Mouse (Mus musculus): ENCODE results near the gene Pdzk1ip1. TPM values are rescaled to one million over a fixed set of nuclear protein-coding genes. Genes with fewer than 3 reads are reported as not detected.
A peak's percentile ranks its signal among the peaks of the same experiment; 100 is the strongest.

Pdzk1ip1 gene
- total RNA-seq (2014; fragmentation: Nextera tagmentation) (22.0 and 28.7 TPM in 2 replicates), total RNA-seq (2017) (5.9 and 34.2 TPM in 2 replicates)

DNA sequence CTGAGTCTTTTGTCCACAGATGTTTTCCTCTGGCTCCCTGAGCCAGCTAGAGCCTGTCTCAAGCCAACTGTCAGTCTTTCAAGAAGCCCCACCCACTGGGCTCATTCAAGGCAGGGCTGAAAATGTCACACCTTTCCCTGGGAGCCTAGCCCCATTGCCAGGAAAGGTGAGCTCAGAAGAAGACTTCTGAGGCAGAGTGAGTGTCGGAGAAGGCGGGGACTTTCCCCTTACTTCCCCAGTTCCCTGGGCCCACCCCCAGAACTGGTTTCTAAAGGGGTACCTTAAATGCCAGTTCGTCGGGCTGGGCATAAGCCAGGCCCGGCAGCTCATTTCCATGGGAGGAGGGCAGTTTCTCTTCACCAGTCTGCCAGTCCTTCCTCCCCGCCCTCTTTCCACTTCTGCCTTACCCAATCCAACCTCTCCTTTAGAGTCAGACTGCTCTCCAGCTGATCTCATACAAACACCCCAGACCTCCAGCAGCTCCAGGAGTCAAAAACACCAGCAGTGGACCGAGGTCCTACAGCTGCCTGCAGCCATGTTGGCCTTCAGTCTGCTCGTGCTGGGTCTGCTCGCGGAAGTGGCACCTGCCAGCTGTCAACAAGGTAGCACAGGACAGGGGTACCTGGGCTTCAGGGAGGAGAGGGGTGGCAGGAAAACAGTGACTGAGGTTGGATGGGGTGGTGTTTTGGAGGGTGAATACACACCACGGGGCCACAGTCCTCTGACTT is at the start of gene Pdzk1ip1:
Gene Pdzk1ip1, plus strand, starts transcription at position 98 of the 728 bp plus-strand sequence.
- peak; percentile 82 for ATAC-seq (replicated peaks; ENCODE audit: low FRiP score, low TSS enrichment, poor library complexity, severe bottlenecking)

DNA sequence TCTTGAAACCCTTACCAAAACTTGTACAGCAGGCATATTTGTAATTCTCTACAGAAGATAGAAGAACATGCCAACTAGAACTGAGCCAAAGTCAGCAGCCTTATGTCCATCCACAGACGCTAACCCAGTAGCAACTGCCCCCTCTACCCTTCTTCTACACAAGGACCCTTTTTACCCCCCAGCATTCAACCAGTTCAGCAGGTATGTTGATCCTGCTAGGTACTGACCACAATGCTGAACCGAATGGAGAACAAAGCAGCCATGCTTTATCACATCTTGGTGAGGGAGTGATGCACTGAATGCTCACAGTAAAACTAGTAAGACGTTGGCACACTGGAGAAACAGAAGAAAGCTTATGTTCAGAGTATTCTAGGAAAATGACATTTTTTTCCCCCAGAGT is 42.9 kb upstream of the Pdzk1ip1 start:
- no peak for ATAC-seq (replicated peaks; ENCODE audit: low FRiP score, low TSS enrichment, poor library complexity, severe bottlenecking)

DNA sequence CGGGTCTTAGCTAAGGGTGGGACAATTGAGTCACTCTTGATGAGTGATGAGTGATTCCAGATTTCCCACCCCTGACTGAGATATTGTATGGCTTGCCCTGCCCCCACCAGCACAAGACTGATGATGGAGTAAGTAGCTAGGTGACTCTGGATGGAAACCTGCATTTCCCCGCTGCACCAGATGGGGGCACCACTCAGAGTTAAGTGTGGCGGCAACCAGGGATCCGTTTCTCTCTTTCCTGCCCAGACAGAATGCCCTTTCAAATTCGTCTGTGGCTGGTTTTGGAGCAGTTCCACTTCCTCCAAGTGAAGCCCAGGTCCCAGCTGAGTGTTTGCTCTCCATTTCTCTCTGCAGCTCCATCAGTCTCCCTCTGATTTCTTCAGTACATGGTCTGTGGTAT is 40.8 kb upstream of the Pdzk1ip1 start:
- ATAC-seq (replicated peaks; ENCODE audit: low FRiP score, low TSS enrichment, poor library complexity, severe bottlenecking): peak; percentile 69

DNA sequence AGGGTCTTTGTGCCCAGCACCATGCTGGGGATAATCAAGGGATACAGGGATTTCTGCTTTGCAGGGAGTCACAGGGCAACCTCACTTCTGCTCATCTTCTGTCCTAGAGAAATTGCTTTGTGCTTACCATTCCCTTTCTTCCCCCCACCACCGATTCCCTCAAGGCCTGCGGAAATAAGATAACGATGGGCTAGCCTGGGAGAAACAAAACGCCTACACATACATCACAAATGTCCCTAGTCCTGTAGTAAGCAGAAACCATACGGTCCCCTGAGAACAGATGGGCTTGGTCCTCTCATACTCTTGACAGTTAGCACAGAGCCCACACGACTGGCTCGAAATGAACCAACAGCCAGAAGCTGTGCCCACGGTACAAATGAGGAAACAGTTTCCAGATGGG is 40.3 kb upstream of the Pdzk1ip1 start:
- ATAC-seq (replicated peaks; ENCODE audit: low FRiP score, low TSS enrichment, poor library complexity, severe bottlenecking): peak; percentile 74

DNA sequence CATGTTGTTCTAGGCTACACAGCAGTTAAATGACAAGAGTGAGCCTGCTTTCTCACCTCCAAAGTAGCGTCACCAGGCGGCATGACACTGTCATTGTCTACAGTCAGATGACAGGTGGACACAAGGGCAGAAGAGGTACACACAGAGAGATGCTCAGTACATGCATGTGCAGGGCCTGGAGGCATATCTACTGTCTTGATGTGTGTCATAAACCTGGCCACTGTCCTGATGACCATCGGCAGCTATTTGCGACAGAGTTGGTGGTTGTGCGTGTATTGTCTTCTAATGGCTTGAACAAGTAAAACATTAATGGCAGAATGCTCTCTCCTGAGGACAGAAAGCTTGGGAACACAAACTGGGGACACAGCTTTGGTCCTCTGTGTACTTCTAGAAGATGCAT is 37.3 kb upstream of the Pdzk1ip1 start:
- ATAC-seq (replicated peaks; ENCODE audit: low FRiP score, low TSS enrichment, poor library complexity, severe bottlenecking): no peak

DNA sequence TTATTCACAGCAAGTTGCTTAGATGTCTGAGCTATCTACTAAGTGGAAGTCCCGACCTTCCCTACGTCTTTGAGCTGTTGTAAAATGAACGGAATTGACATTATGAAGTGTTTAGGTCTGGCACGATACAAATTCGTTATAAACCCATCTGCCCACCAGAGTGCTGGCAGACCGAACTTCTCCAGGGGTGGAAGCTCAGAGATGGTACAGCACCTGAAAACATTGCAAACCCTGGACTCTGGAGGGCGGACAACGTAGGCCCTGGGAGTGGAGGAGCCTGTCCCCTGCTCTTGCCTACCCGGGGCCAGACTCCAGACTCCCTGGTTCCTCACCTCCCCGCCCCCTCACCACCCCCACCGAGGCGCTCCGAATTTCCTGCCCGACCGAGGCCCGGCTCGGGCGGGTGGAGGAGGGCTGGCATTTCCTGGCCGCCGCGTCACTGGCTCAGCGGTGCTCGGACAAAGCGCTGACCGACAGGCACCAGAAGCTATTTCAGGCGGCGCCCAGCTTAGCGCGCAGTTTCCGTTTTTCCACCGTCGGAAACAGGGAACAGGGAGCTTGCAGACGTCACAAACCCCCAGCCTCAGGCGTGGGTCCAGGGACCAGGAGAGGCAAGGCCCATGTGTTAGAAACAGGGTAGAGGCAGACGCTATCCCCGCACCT is 36.0 kb upstream of the Pdzk1ip1 start:
- ATAC-seq (replicated peaks; ENCODE audit: low FRiP score, low TSS enrichment, poor library complexity, severe bottlenecking): peak; percentile 9; the same call in 1 of the 2 replicates

DNA sequence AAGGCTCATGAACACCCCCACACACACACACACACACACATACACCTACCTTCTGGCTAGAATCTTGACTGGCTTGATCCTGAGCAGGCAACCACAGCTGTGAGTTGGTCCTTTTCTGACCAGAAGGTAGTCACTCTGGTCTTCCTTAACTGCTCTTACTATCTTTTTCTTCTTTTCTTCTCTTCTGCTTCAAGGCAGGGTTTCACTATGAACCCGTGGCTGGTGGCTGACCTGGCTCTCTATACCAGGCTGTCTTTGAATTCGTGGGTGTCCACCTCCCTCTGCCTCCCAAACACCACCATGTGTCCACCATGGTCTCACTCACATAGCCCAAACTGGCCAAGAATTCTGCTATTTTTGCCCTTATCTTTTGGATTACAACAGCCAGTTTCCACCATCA is 33.5 kb upstream of the Pdzk1ip1 start:
- ATAC-seq (replicated peaks; ENCODE audit: low FRiP score, low TSS enrichment, poor library complexity, severe bottlenecking): no peak

DNA sequence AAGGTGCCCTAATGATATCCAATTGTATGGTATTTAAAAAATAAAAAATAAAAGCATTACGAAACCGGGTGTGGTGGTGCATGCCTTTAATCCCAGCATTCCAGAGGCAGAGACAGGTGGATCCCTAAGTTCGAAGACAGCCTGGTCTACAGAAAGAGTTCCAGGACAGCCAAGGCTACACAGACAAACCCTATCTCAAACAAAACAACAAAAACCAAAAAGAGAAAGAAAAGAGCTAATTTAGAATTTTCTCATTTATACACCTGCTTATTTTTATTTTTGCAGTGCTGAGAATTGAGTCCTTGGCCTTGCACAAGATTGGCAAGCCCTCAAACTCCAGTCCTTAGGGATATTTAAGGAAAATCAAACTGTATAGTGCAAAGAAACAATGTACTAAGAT is 32.8 kb upstream of the Pdzk1ip1 start:
- ATAC-seq (replicated peaks; ENCODE audit: low FRiP score, low TSS enrichment, poor library complexity, severe bottlenecking): no peak

DNA sequence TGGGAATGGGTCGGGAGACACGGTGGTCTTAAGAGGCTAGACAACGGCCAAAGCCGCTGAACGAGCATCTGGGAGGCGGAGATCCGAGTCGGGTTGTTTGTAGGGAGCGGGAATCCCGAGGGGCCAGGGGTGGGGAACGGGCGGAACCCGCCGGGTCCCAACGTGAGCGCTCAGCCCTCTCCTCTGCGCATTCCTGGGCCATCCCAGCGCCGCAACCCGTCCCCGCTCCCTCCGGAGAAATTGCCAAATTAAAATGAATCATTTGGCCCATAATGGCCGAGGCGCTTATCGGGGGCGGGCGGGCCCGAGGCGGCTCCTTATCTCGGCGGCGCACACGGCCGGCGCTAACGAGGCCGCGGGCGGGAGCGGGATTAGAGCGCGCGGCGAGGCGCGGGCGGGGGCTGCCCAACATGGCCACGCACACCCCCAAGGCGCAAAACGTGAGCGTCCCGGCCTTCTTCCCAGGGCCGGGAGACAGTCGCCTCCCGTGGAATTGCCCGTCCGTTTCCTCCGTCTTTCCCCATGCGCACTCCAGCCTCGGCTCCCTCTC is 32.1 kb upstream of the Pdzk1ip1 start, which contains the start of gene Tal1:
Gene Tal1, plus strand, starts transcription at position 56 of the 550 bp plus-strand sequence.
- ATAC-seq (replicated peaks; ENCODE audit: low FRiP score, low TSS enrichment, poor library complexity, severe bottlenecking): peak; percentile 43

DNA sequence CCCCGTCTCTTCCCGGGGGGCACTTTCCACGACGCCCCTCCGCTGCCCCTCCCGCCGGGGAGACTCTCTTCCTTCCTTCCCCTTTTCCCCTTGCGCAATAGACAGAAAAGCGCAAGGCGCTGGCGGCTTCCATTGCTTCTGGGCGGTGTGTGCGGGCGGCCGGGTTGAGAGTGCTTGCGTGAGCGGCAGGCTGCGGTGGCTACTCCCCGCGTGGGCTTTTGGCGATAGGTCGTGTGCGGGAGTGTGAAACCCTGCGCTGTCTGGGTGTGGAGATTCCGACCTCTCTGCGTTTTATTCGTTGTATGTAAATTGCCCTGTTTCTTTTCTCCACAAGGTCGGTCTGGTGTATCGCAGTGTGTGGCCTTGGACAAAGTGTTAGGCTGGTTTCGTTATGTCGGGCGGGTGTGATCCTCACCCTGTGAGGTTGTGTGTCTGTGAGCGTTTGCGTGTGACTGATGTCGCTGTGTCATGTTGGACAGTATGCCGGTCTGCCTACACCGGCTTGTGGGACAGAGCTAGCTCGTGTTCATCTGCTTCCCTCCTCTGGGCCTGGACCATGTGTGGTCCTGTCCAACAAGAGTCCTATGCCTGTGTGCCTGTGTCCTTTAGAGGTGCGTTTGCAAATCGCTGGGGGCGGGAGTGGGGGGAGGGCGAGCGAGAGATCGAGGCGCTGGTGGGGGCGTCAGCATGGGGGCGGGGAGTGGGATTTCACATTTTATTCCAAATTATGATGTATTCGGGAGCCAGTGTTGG is 31.4 kb upstream of the Pdzk1ip1 start:
- peak; percentile 48 for ATAC-seq (replicated peaks; ENCODE audit: low FRiP score, low TSS enrichment, poor library complexity, severe bottlenecking)

DNA sequence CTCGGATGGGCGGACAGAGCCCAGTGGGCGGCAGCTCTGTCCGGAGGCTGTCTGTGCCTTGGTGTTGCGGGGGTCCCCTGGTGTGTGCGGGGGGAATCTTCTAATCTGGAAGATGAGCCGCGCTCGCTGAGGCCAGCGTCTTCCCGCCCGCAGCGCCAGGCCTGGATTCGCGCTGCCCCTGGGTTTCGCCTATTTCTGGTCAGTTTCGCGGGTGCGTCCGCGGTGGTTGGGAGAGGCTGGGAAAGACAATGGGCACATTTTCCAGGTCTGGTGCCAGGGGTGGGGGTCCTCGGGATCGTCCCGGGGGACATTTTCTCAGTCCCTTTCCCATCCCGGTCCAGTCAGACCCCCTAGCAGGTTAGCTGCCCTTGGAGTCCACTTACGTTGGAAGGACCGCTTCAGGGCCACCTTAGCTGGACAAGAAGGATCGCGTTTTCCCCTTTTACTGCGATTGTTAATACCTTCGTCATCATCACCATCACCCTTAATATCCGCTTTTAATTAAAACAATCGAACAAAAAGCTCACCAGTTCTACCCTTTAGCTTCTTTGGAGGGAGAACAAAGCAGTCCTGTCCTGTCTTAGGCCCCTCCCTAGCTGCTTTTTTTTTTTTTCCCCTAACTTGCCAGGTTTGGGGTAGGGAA is 30.7 kb upstream of the Pdzk1ip1 start:
- peak; percentile 11; the same call in 1 of the 2 replicates for ATAC-seq (replicated peaks; ENCODE audit: low FRiP score, low TSS enrichment, poor library complexity, severe bottlenecking)

DNA sequence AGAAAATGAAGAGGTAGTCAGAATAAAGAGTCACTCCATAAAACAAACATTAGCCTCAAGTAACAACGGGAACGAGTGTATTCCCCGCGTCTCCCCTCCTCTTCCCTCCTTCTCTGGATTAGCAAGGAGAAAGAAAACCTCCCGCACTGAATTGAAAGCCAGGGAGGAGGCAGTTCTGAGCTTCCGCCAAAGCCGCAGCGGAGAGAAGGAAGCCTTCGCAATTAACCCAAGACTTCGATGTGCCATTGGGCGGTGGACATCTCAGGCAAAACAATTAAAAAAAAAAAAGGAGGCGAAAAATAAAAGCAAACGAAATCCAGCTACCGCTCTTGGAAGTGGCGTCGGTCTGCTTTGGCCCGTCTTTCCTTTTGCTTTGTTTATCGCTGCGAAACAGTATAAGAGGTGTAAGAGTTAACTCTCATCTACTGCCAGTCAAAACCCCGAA is 30.2 kb upstream of the Pdzk1ip1 start:
- no peak for ATAC-seq (replicated peaks; ENCODE audit: low FRiP score, low TSS enrichment, poor library complexity, severe bottlenecking)

DNA sequence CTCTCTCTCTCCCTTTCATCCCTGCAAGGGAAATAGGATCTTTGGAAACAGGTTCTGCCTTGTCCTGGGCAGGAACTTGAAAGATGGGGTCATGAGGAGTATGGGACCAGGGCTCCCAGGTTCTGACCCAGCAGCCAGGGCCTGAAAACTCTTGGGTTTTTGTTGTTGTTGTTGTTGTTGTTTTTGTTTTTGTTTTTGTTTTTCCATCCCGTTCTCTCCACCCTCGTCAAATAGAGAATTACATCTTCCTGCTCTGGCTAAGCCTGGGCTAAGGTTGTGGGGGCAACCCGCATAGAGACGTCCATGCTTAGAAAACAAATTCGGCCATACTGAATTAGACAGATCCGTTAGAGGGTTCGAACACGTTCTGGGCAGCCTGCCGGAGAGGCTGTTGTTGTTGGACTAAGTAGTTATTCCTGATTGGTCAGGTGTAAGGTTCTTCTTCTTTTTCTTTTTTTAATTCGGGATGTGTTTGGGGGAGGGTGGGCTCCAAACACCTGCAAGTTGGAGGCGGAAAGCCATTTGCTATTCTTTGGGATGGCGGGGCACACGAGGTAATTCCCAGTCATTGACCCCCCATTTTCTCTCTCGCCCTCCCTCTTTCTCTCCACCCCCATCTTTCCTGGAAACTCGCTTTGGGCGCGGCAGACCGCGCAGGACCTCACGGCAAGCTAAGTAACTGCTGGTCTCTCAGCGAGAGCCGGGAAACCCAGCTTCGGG is 29.5 kb upstream of the Pdzk1ip1 start:
- ATAC-seq (replicated peaks; ENCODE audit: low FRiP score, low TSS enrichment, poor library complexity, severe bottlenecking): no peak

DNA sequence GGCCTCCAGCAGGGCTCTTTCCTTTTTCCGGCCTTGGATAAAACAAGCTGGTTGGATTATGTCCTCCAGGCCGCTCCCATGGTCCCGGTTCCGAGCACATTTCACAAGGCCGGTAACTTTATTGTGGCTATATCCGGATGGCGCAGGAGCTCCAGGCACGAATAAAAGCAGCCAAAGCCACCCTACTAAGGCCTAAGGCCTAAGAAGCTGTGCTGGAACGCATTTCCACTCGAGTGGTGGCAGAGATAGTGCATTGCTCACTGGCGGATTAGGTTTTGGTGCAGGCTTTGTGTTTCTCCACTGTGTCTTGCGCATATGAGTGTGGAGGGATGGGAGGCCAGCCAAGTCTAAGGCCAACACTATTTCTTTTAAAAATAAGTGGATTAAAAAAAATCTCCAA is 28.6 kb upstream of the Pdzk1ip1 start:
- 0 out of 2 replicates have a peak, but pooled peaks have one; percentile 11 for ATAC-seq (replicated peaks; ENCODE audit: low FRiP score, low TSS enrichment, poor library complexity, severe bottlenecking)

DNA sequence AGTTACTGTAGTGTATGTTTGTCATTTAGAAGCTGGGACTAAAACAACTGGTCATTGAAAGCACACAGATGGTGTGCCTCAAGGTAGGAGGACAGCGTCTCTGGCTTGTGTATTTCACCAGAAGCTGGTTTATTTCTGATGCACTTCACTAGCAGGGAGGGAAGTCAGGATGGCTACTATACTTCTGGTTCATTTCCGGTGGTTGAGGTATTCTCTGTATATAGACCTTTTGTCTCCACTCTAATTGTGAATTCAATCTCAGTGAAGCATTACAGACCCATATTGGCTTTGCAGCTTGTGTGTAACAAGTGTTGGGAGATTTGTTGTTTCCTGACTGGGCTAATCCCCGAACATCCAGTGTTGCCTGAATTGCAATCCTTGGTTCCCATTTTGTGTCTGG is 27.8 kb upstream of the Pdzk1ip1 start:
- ATAC-seq (replicated peaks; ENCODE audit: low FRiP score, low TSS enrichment, poor library complexity, severe bottlenecking): no peak

DNA sequence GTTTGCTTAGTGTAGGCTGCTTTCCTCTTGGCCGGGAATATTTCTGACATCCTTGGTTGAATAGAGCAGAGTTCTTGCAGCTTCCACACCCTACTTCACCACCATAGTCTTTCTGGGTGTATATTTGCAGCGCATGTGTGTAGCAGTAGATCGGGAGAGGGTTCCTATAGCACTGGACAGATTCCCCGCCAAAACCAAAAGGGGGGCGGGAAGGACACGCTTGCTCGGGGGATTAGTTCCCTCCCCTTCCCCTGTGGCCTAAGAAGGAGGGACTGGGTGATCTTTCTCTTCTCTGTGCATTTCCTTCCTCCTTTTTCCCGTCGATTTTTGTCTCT is 26.0 kb upstream of the Pdzk1ip1 start:
- ATAC-seq (replicated peaks; ENCODE audit: low FRiP score, low TSS enrichment, poor library complexity, severe bottlenecking): peak; percentile 38

DNA sequence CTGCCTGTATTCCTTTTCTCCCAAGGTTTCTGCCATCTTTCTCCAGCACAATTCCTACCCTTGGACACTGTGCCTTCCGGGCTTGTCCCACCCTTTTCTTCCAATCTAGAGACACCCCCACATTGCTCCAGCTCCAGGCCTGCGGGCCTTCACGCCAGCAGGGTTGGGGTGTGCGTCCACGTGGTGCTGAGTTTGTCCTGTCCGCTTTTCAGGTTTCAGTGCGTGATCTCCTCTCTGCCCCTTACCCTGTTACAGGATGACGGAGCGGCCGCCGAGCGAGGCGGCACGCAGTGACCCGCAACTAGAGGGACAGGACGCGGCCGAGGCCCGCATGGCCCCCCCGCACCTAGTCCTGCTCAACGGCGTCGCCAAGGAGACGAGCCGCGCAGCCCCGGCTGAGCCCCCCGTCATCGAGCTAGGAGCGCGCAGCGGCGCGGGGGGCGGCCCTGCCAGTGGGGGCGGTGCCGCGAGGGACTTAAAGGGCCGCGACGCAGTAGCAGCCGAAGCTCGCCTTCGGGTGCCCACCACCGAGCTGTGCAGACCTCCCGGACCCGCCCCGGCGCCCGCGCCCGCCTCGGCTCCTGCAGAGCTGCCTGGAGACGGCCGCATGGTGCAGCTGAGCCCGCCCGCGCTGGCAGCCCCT is 25.5 kb upstream of the Pdzk1ip1 start:
- ATAC-seq (replicated peaks; ENCODE audit: low FRiP score, low TSS enrichment, poor library complexity, severe bottlenecking): peak; percentile 20

DNA sequence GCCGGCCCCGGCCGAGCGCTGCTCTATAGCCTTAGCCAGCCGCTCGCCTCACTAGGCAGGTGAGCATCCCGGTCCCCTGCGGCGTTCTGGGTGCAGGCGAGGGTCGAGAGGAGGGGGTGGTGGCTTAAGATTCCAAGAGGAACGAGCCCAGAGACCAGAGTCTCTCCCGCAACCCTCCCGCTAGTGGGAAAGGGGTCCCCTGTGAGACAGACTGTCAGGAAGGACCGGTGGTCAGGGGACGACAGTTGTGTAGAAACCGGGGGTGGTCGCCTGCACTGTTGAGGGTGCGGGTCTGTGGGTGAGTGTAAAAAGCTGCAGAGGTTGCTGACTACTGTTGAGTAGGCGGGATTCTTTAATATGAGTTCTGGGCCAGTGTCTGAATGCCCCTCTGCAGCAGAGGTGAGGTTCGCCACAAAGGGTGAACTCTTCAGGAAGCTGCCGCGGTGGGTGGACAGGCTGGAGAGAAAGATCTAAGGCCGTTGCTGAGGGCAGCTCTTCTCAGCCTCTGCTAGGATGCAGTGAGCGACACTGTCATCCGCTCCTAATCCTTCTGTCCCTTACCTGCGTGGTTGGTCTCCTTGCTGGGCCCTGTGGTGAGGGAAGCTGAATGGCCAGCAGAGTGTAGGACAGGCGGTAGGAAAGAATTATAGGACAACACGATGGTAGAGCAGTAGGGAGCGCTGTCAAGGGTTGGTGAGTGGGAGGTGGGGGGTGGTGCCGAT is 24.8 kb upstream of the Pdzk1ip1 start:
- ATAC-seq (replicated peaks; ENCODE audit: low FRiP score, low TSS enrichment, poor library complexity, severe bottlenecking): 0 out of 2 replicates have a peak, but pooled peaks have one; percentile 0
